Mouse (Mus musculus) embryo, embryonic 10.5 days (tissue): ENCODE results near the gene Rsl24d1.
"Not testable (repeated sequence)": the region's sequence is repeated elsewhere in the genome, so short reads cannot be mapped to it uniquely, and the experiment has no call there.

Source experiments
- DNase-seq: peaks from one replicate; pipeline ENCODE4 v3.0.0-alpha.2; 2015; ENCODE audit warnings: low spot score

The Rsl24d1 gene

DNA sequence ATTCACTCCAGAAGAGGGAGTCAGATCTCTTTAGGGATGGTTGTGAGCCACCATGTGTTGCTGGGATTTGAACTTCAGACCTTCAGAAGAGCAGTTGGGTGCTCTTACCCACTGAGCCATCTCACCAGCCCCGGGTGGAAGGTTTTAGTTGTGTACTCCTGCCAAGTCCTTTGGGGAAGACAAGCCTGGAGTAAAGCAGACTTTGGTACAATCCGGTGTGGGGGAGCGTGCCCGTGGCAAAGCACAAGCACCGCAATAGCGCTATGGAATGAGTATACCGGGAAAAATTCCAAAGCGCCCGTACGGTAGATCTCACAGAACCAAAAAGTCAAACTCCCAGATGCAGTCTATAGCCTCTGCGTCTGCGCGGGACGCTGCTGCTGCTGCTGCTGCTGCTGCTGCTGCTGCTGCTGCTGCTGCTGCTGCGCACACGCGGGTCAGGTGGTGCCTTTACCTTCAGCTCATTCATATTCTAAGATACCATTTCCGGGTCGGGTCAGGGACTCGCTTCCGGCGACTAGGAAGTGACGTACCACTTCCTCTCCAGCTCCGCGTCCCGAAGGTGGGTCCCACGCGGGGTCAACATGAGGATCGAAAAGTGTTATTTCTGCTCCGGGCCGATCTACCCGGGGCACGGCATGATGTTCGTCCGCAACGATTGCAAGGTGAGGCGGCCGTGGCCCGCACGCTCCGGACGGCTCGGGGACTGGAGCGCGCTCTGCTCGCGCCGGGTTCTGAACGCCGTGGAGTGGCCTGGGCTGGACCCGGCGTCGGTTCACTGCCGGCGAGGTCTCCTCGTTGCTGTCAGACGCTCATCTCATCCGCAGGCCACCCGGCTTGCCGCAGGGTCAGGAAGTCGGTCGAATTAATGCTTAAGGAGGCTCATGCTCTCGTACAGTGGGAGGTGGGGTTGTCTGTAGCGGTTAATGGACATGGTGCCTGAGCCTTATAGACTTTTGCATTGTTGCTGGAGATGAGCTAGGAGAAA is at the start of gene Rsl24d1:
TSS of gene Rsl24d1 (plus strand) at position 508 of the 988 bp plus-strand sequence.
- peak; percentile 94 for DNase-seq

DNA sequence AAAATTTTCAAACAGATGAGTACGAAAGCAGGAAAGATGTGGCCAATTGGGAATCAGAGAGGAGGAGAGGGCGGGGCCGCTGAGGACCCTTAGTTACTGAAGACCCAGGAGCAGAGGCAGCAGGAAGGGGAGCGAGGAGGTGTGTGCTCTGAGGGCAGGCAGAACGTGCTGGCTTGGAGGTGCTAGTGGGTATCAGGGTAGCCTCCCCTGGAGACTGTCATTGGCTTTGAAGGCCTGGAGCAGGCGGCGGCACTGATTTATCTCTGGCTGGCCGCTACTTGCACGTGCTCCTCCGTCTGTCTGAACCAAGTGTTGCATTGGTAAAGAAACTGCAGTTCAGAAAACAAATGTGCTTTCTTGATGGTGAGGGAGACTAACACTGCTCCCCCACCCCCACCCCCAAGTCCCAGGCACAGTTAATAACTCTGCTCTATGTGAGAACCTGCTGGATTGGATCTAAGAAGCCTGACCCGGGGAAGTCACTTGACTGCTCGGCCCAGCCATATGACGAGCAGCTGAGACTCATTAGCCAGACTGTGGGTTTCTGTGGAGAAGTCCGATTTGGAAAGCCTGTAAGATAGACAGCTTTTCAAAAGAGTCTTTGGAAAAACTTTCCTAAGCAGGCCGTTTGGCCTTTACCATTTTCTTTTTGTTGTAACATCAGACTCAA is 49.5 kb upstream of the Rsl24d1 start:
- peak; percentile 52 for DNase-seq

DNA sequence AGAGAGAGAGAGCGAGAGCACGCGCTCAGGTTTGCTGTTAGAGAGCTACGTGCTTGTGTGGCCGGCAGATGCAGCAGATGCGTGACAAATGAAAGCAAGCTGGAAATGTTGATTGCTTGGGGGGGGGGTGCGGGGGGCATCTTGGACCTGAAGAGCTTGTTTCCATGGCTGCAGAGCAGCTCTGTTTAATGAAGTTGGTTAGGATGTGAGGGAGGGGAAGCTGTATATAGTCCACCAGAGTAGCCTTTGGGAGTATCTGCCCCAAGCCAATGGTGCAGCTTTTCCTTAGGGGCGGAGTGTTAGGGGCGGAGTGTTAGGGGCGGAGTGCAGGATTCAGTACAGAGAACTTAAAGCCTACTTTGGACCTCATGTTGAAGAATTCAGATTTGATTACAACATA is 46.1 kb upstream of the Rsl24d1 start:
- DNase-seq: peak; percentile 68

DNA sequence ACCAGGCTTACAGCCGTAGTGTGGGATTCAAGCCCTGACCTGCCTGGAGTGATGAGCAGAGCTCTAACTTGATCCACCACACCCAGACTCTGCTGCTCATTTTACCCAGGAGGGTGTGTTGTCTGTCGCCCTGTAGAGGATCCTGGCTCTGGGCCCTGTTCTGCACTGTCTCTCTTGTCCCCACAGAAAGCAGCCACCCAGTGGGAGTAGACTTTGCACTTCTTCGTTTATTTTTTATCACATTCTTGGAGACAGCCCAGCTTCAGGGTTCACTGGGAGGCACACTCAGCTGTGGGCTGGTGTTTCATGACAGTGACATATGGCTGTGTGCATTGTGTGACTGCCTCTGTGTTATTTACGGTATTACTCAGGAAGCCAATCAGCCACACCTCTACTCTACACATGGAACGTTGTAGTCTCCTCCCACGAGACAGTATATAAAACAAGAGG is 45.0 kb upstream of the Rsl24d1 start:
- DNase-seq: peak; percentile 19

DNA sequence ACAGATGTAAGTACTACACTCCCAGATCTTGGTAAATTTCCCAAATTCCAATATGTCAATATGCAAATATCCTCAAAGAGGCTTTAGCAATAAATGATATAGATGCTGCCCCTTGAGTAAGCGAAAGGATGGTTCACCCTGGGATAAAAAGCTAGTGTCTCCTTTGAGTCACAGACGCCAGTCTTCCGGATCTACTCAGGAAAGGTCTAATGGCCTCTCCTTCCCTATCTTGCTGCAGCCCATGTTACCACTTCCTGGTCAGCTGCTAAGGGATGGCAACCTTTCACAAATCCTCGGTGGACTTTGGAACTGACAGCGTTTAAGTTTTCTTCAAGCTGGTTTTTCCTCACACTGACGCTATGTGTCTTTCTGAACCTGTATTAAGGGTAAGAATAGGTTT is 44.5 kb upstream of the Rsl24d1 start:
- no peak for DNase-seq

DNA sequence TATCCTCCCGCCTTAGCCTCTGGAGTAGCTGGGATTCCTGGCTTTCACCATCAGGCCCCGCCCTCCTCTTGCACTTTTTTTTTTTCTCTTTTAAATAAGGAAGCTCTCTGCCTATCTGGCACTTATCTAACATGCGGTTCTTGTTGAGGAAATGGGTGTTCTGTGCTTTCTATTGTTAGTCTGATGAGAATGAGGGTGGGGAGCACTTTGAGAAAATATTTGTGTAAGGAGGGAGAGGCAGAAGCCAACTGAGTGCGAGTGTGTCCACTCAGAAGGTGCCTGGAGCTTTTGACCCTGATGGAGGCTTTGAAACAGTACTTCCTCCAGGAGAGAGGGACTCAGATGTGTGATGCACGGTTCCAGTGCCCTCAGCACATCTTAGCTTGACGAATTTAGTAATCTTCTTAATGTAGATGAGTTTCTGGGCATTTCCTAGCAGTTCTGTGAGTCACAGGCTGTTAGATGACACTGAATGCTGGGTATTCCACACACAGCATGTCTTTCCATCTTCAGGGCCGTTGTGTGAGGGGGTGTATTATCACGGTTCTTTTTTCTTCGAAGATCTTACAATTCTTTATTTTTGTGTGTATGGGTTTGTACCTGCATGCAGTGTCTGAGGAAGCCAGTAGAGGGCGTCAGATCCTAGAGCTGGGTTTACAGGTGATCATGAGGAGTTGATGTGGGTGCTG is 42.1 kb upstream of the Rsl24d1 start:
- DNase-seq: no peak

DNA sequence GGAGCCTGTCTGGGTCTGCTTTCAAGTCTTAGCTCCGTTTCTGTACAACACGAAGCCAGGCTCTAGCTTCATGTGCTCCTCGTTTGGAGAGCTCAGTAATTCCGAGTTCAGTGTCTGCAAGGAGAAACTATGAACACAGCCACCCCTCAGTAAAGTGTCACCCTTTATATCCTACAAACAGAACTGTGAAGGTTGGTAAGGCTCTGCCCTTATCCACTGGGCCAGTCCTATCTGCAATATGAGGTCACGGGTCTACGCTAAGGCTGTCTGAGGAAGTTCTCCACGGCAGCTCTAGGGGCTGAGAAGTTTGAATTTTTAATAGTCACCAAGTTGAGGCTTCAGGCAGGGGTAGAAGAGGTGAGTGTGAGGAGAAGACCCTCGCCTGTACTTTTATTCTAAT is 40.8 kb upstream of the Rsl24d1 start:
- no peak for DNase-seq

DNA sequence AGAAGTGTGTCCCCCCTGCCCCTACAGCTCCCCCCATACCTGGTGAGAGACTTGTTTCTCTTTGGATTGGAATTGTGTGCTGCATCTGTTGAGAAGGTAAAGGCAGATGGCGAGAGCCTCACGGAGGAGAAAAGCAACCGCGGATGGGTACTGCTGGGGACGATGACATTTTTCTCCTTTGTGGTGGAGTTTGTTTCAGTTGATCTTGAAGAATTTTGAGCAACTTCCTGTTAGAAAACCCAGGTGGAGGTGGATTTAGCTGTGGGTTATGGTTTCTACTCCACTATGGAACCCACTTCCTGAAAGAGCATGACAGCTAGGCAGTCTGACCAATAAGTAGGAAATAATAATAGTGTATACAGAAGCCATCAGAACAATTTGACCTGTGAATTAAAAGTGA is 40.1 kb upstream of the Rsl24d1 start:
- no peak for DNase-seq

DNA sequence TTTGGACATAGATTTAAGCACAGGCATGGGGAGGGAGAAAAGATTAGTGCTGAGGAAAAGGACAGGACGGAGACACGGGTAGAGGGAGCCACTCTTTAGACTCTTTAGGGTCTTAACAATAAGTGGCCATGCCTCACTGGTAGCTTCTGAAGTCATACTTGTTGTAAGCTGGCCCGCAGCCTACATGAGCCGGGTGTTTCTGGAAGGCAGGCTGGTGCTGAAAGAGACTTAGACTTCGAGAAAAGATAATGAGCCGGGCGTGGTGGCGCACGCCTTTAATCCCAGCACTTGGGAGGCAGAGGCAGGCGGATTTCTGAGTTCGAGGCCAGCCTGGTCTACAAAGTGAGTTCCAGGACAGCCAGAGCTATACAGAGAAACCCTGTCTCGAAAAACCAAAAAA is 33.9 kb upstream of the Rsl24d1 start:
- DNase-seq: not testable (repeated sequence)

DNA sequence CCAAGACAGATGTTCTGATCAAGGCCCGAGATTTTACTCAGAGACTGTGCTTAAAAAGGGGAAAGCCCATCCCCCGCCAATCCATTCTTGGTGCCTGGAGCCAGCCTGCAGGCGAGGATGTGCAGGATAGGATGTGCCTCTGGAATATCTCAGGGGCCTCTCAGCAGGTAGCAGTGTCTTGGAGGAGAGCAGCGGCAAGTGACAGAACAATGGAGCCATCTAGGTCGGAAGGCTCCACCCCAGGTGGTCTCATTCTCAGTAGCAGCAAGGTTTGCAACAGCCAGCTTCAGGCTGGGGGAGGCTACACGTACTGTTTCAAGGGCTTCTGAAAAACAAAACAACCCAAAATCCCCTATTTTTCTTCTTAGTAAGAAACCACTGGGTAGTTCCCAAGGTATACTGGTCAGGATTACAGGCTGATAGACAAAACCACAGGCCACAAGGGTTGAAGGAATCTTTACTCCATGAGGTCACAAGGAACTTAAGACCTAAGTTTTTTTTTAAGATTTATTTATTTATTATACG is 33.4 kb upstream of the Rsl24d1 start:
- no peak for DNase-seq

DNA sequence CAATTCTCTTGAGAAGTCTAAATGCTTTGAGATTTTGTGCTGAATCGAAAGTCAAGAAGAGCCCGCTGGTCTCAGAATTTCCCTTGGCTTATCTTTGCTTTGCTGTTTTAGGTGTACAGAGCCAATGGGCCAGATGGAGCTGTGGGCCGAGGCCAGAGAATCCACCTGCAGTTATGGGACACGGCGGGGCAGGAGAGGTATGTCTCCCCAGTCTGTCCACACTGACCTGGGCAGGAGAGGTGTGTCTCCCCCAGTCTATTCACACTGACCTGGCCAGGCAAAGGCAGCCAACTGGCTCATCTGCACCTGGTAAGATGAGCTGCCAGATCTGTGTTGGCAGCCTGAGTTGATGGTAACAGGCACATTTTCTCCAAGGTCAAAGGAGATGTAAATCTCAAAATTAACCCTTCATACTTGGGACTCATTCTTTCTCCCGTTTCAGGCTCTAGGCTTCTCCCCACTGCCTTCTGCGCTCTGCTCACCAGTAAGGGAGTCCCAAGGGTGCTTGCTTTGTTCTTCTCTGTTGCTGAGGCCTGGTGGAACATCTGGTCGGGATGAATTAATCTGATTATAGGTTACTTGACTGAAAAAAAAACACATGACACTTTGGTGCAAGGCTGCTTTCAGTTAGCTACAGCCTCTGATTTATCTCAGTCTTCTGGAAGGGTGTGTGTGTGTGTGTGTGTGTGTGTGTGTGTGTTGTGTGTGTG is 30.8 kb upstream of the Rsl24d1 start:
- no peak for DNase-seq

DNA sequence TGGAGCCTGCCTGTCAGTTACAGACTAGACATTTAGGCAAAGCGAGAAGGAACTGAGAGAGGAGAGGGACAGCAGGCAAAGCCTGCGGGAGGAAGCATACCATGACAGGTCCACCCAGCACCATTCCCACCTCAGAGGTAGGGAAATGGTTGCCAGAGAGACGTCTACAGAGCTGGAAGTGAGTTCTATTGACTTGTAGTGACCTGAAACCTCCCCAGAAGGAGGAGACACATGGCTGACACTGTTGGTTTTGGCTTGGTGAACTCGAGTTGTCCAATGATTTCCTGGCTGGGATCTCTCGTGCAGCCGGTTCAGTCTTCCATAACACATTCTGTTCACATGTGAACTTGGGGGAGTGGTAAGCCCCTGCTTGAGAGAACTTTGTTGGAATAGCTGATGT is 29.3 kb upstream of the Rsl24d1 start:
- DNase-seq: no peak

DNA sequence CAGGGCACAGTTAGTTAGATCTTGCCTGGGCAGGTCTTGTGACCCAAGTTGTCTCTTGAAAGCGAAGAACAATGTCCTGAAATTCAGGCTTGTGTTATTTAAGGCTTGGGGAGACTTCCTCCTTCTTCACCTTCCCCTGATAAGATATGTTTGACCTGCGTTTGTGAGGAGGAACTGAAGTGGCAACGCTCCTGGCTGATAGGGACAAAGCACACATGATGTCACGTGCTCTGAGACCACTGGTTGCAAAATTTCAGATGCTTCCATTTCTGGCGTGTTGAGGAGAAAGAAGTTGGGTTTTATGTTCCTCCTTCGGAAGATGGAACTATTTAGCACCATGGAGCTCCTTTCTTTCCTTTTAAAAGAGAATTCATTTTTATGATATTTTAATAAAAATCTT is 27.4 kb upstream of the Rsl24d1 start:
- no peak for DNase-seq

DNA sequence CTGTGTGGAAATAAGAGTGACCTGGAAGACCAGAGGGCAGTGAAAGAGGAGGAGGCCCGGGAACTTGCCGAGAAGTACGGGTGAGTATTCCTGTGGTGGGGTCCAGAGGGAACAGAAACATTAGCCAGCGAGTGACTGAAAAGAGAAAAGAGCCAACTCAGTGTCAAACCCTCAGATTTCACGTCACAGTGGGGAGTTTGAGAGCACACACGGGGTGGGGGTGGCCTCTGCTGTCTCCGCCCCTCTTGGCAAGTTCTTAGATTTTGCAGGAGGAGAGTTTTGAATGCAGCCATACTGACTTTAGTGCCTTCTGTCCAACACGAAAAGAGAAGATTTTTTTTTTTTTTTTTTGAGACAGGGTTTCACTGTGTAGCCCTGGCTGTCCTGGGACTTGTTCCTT is 26.1 kb upstream of the Rsl24d1 start:
- no peak for DNase-seq

DNA sequence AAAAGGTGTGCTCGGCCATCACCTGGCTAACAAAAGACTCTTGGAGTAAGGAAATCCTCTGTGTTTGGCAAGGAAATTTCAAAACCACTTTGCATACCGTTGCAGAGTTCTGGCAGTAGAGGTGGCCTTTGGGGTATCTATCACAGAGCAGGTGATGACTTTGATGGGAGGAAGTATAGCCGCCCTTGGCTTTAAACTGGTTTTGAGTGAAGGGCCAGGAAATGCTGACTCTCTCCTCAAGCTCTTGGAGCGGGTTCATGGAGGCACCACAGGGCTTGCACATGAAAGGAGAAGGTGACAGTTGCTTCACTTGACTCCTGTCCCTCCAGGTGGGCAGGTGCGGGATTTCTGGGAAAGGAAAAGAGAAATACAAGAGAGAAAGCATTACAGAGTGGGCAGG is 25.6 kb upstream of the Rsl24d1 start:
- DNase-seq: no peak

DNA sequence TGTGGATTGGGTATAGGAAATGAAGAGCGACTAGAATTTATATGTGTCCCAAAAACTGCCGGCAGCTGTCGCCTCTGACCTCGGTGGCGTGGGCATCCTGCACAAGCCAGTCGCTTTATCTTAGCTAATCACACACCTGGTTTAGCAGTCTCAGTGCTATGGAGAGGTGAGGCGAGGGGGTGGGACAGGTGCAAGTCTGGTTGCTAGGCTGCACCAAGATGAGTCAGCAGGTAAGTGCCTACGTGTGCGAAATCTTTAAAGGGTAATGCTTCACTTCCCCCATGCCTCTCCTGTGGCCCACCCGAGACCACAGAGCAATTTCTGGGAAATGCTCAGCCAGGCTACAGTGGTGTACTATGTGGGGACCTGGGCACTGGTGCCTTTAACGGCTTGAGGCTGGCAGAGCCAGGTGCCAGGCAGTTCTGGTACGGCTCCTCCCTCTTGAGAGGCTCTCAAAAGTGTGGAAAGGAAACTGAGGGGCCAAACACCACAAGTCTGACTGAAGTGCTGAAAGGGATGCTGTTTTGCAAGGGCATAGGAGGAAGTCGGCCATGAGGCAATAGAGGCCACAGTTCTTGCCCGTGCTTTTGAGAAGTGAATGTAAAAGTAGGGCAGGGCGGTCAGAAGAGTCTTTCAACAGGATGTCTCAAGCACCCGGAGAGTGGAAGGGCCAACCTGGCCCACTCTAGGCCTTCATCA is 23.9 kb upstream of the Rsl24d1 start:
- no peak for DNase-seq

DNA sequence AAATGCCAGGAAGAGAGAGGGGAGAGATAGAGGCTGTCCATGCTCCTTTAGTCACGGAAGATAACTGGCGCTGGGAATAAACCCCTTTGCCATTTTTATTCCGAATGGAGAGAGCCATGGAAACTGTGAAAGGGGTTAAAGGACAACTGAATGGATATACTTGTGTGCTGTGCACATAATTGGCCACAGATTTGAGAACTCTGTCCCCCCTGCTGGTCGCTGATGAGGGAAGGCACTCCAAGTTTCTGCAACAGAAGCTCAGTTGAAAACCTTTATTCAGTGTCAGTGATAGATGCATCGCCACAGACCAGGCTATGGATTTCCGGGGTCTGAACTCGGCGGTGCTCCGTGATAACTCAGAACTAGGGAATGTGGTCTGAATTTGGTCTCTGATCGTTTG is 23.1 kb upstream of the Rsl24d1 start:
- DNase-seq: no peak

DNA sequence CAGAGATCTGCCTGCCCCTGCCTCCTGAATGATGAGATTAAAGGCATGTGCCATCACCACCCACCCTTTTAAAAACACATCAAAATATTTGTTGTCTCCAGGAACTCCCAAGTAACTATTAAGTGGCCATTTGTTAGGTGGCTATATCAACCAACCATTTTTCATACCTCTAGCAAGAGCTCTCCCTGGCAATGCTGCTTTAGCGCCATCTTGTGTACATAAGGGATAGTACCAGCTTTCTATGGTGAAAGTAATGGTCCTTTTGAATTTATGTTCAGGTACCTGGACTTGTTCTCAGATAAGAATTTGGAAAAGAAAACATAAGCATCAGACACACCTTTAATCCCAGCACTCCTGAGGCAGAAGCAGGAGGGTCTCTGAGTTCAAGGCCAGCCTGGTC is 21.5 kb upstream of the Rsl24d1 start:
- peak; percentile 80 for DNase-seq

DNA sequence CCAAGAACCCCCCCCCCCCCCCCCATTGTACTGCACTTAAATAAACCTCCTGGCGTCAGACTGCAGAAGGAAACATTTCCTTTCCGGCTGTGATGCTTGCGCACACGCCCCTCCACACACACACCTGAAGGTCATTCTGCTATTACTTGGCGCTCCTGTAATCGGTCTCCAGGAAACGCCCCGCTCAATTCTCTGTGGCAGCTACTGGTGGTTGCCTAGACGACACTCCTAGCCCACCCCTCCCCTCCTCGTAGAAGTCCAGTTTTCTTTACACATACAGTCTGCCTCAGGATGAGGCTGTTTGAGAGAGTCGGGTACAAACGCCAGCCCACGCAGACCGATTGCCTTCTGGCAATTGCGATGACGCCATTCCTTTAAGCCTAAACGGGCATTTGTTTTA is 18.6 kb upstream of the Rsl24d1 start:
- peak; percentile 54 for DNase-seq

DNA sequence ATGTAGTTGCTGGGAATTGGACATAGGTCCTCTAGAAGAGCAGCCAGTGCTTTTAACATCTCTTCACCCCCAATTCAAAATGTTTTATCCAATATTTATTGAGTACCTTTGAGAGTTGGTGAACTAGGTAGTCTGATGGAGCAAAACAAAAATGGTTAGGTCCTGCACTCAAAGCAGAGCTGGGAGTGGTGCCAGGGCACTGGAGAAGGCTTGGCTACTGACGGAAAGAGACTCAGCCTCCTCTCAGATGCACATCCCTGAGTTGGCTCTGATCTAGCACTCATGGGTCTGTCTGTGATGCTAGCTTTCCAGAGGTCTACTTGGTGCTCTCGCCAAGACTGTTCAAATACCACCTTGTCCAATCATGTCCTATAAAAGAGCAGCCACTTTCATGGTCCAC is 15.3 kb upstream of the Rsl24d1 start:
- DNase-seq: no peak

DNA sequence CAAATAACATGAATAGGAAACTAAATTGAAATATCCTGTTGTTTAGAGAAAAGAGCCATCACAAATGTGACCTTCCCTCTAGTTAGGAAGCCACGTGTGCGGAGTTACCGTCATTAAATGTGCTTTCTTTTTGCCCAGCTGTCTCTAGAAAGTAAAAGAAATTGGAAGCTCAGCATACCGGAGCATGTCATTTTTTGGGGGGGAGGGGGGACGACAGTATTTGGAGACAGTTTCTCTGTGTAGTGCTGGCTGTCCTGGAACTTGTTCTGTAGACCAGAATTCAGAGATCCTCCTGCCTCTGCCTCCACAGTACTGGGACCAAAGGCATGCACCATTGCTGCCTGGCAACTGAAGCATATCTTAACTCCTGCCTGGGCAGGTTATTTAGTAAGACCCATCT is 11.7 kb upstream of the Rsl24d1 start, which contains the start of gene Khdc3:
TSS of gene Khdc3 (plus strand) at position 301 of the 400 bp plus-strand sequence.
- no peak for DNase-seq
